Mouse (Mus musculus): ENCODE data around the gene Fam136a.
"Not testable (repeated sequence)": the region's sequence is repeated elsewhere in the genome, so short reads cannot be mapped to it uniquely, and the experiment has no call there.

The Fam136a gene

DNA sequence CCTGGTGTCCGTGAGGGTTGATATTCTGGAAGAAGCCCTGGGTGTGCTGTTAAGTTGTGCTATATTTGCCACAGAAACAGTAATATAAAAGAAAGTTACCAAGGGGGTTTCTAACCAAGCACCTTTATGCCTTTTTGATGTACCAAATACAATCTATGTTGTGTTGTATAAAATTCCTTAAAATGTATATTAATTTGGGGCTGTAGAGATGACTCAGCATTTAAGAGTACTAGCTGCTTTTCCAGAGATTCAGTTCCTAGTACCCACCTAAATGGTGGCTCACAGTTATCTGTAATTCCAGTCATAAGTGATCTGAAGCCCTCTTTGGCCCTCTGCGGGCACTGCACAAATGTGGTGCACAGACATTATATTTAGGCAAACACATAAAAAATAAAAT is 1.4 kb downstream of the Fam136a start:
- no peak for ATAC-seq (ENCODE audit: low TSS enrichment)

DNA sequence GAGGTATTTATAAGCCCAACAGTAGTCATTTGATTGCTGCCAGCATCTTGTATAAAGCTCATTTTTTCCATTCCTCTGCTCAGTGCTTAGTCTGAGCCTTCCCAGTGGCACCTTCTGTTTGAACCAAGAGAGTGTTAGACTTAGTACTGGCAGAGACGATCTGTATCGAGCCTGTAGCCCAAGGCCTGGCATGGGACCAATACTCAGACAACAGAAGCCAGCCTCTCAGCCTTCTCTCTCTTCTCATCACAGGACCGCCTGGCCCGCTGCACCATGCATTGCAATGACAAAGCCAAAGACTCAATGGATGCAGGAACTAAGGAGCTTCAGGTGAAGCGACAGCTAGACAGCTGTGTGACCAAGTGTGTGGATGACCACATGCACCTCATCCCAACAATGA is 3.0 kb downstream of the Fam136a start:
- ATAC-seq (ENCODE audit: low TSS enrichment) = no peak

- no peak for ATAC-seq (ENCODE audit: low TSS enrichment)
Measured at GRCm38 (mm10) chr6:86370093-86370713, 4.8 kb downstream of the Fam136a start.

DNA sequence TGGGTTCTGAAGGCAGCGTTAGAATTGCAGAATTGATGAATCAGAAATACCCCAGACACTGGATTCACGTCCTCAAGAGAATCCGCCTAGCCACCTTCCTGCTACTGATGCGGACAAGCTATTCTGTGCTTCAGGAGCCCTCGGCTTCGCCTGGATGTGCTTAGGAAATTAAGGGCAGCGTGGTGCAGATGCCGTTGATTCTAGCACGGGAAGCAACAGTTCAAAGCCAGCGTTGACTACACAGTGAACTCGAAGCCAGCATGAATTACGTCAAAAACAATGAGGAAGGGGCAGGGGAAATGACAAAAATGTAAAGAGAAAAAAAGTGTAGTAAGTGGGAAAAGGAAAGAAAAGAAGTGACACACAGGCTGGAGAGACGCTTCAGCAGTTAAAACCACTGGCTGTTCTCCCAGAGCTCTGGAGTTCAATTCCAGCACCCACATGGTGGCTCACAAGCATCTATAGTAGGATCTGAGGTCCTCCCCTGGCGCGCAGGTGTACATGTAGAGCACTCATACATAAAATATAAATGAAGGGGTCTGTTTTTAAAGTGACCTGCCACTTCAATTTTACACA is 5.4 kb downstream of the Fam136a start, which contains the start of gene Snrpg:
TSS of gene Snrpg (plus strand) at position 541 of the 576 bp plus-strand sequence.
- ATAC-seq (ENCODE audit: low TSS enrichment) = no peak

- peak; percentile 95 for ATAC-seq (ENCODE audit: low TSS enrichment)
Measured at GRCm38 (mm10) chr6:86371340-86371911, 6.0 kb downstream of the Fam136a start.

DNA sequence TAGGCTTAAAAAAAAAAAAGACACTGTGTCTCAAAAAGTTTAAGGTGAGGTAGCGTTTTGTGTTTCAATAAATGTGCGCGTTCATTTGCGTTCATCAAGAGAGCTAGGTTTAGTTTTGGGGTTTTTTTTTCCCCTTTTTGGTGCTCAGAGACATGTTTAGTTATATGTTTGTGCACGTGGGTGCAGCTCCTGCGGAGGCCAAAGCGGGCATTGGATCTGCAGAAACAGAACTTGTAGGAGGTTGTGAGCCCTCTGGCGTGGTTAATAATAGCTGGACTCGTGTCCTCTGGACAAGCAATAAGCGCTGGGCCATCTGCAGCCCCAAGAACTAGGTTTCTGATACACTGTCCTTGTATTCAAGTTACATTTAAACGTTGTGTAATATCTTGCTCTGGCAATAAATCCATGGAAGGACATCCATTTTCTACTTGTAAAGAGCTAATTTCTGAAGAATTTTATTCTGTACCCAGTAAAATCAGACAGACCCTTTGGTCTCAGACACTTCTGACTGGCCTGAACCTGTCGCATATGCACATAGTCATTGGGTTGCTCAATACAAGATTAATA is 6.6 kb downstream of the Fam136a start:
- ATAC-seq (ENCODE audit: low TSS enrichment) = no peak

- ATAC-seq (ENCODE audit: low TSS enrichment) = no peak
Measured at GRCm38 (mm10) chr6:86373556-86373955, 8.1 kb downstream of the Fam136a start.

GRCm38 (mm10) chr6:86378341-86378740 is 12.9 kb downstream of the Fam136a start:
- ATAC-seq (ENCODE audit: low TSS enrichment) = no peak

GRCm38 (mm10) chr6:86380112-86380511 is 14.7 kb downstream of the Fam136a start:
- not testable (repeated sequence) for ATAC-seq (ENCODE audit: low TSS enrichment)

GRCm38 (mm10) chr6:86382551-86382950 is 17.1 kb downstream of the Fam136a start:
- ATAC-seq (ENCODE audit: low TSS enrichment) = no peak

GRCm38 (mm10) chr6:86383370-86383769 is 17.9 kb downstream of the Fam136a start:
- ATAC-seq (ENCODE audit: low TSS enrichment) = no peak

- ATAC-seq (ENCODE audit: low TSS enrichment) = no peak
Measured at GRCm38 (mm10) chr6:86384692-86385091, 19.2 kb downstream of the Fam136a start.

DNA sequence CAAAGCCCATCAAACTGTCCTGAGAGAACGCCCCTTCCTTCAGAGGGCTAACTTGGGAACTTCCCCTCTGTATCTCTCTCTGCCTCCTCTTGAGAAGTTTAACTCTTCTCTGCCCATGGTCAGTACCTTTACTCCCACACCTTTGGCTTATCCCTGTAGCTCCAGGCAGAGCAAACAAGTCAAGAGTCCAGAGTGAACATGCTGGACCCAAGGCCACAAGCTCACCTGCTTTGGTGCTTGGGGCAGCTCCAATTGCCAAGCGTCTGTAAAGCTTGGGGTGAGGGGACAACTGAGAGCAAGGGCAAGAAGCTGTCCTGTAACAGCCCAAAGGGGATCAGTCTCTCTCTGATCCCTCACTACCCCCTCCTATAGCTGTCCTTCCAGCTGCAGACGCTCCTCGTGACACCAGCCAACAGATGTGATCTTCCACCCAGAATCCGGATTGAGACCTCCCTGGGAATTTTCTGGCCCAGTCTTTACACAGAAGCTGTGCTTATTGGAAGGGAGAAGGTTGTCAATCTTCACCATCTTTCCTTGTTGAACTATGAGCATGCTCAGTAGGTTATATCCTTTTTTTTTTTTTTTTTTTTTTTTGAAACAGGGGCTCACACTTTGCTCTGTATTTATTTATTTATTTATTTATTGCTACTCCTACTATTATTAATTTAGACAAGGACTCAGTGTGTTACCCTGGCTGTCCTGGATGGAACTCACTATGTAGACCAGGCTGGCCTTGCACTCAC is 20.1 kb downstream of the Fam136a start:
- ATAC-seq (ENCODE audit: low TSS enrichment) = no peak

- ATAC-seq (ENCODE audit: low TSS enrichment) = no peak
Measured at GRCm38 (mm10) chr6:86387313-86387712, 21.9 kb downstream of the Fam136a start.

- no peak for ATAC-seq (ENCODE audit: low TSS enrichment)
Measured at GRCm38 (mm10) chr6:86388461-86388860, 23.0 kb downstream of the Fam136a start.

DNA sequence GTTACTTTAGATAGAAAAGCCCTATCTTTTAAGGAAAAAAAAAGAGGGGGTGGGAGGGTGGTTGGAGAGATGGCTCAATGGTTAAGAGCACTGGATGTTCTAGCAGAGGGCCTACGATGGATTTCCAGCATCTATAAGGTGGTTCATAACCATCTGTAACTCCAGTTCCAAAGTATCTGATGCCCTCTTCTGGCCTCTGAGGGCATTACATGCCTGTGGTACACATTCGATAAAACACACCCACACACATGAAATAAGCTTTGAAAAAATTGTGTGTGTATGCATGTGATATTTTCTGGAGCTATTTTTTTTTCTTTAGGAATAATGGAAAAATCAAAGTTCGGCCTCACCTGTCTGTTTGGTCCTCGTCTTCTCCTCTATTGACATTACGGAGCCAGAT is 25.9 kb downstream of the Fam136a start:
- ATAC-seq (ENCODE audit: low TSS enrichment) = no peak

- ATAC-seq (ENCODE audit: low TSS enrichment) = no peak
Measured at GRCm38 (mm10) chr6:86393187-86393586, 27.7 kb downstream of the Fam136a start.

DNA sequence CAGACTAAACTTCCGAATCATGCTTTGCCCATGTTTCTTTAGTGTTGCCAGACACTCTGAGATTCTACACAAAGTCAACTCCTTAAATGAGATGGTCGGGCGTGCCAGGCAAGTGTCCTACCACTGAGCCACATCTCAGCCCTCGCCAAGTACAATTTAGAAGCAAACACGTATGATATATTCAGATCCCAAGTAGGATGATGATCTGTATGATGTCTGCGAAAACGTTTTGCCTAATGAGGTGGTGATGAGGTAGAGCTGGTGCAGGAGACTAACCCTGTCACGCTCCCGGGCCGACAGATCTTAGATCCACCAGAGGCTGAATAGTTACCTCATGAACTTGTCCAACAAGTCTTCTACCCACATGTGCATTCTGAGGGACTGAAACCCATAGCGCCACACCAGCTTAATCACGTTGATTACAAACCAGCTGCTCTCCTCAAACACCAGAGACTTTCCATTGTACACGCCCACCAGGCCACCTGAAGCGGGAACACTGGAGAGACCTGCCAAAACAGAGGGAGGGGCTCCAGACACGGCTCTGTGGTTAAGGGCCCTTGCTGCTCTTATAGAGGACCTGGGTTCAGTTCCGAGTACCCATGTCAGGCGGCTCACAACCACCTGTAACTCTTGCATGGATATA is 28.8 kb downstream of the Fam136a start:
- no peak for ATAC-seq (ENCODE audit: low TSS enrichment)

- ATAC-seq (ENCODE audit: low TSS enrichment) = no peak
Measured at GRCm38 (mm10) chr6:86395021-86395420, 29.6 kb downstream of the Fam136a start.

DNA sequence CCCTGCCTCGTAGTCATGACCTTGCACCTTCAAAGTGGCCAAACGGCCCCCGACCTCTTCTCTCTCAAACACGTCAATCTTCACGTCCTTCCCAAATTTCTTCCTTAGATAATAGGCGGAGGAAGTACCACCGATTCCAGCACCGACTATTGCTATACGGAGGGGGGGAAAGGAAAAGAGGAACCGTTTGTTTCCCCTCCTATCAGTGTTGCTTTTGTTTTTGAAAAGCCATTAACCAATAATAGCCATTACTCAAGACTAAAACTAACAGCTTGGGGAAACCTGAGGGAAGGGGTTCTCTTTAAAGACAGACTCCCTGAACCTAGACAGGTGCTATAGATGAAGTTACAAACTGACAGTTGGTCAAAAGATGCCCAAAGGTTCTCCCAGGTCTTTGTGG is 30.5 kb downstream of the Fam136a start:
- ATAC-seq (ENCODE audit: low TSS enrichment) = no peak

DNA sequence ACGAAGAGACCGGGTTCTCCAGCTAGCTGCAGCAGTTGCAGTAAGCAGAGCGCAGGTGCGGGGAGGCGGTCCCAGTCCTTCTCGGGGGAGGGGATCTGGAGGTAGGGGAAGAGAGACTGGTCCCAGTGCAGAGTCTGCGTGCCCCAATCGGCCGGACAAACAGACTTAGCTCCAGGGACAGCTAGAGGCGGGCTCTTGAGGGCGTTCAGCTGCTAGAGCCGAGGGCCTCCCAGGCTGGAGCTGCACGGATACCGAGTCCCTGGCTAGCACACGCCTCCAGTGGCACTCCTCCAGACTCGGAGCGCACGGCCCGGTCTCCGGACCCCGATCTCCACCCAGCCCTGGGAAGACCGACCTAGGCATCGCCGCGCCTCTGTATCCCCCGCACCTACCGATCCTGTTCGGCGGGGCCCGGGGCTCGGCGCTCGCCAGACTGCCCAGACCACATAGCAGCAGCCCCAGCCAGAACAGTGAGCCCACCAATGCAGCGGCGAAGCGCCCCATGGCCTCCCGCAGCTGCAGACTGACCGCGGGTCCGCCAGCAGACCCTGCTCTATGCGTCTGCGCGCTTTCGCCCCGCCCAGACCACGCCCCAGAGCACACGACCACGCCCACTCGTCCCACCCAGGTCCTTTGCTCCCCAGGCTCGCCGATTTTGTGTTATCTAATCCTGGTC is 31.3 kb downstream of the Fam136a start, which contains the start of gene Pcyox1:
TSS of gene Pcyox1 (minus strand) at position 574 of the 676 bp plus-strand sequence.
- ATAC-seq (ENCODE audit: low TSS enrichment) = peak; percentile 81

Measured in frontal cortex, adult (tissue).